ENCODE assay signal across 8 mouse cellular contexts in genomic region chr16:65816059-65816458, GRCm38 (mm10). TPM values are rescaled to one million over a fixed set of nuclear protein-coding genes. Genes with fewer than 3 reads are reported as not detected.
DNase-seq lines count a peak whose midpoint lies in the region; ATAC-seq lines count a peak whose summit lies in the region.

No protein-coding gene starts in this region.

- H3K27me3 ChIP-seq in neural tube, embryonic 11.5 days (ENCODE audit: control insufficient read depth, insufficient read depth, low read length), result 0 out of 2 replicates have a peak, but pooled peaks cover 6% of the 10 kb centered on the region
- peaks cover 13% of the 10 kb centered on the region for H3K27me3 ChIP-seq in limb, embryonic 10.5 days (ENCODE audit: low read depth, poor library complexity, severe bottlenecking)

- peak overlapping the region; percentile 56 for H3K4me3 ChIP-seq in neural tube, embryonic 11.5 days (ENCODE audit: low read depth, low read length)
- H3K4me3 ChIP-seq in limb, embryonic 10.5 days, result peak overlapping the region; percentile 67

- H3K27ac ChIP-seq in neural tube, embryonic 11.5 days (ENCODE audit: low read depth, low read length), result no peak overlapping the region
- no peak overlapping the region for H3K27ac ChIP-seq in limb, embryonic 10.5 days

- H3K9me3 ChIP-seq in neural tube, embryonic 11.5 days (ENCODE audit: control insufficient read depth, low read length), result no peaks in the 10 kb centered on the region
- H3K9me3 ChIP-seq in limb, embryonic 10.5 days (replicated peaks), result no peaks in the 10 kb centered on the region

- H3K4me1 ChIP-seq in neural tube, embryonic 11.5 days (ENCODE audit: control insufficient read depth, insufficient read depth, low read length), result peaks cover 3% of the 10 kb centered on the region; the same call in 1 of the 2 replicates
- H3K4me1 ChIP-seq in limb, embryonic 10.5 days, result peaks cover 11% of the 10 kb centered on the region

- peak; percentile 29 for ATAC-seq in frontal cortex, adult (ENCODE audit: low TSS enrichment)
- ATAC-seq in neural tube, embryonic 11.5 days (ENCODE audit: insufficient read depth, low FRiP score, low TSS enrichment), result no peak

- peak overlapping the region; percentile 61; the same call in 1 of the 2 replicates for H3K9ac ChIP-seq in neural tube, embryonic 11.5 days (ENCODE audit: low read length)

- H3K4me2 ChIP-seq in neural tube, embryonic 11.5 days (ENCODE audit: low read depth), result peak overlapping the region; percentile 93

- no peak for DNase-seq in frontal cortex, postnatal 10 days (ENCODE audit: low spot score in 2 of 2)
- DNase-seq in neural tube, embryonic 11.5 days (ENCODE audit: low spot score), result no peak
- DNase-seq in neural tube, embryonic 10.5 days (ENCODE audit: extremely low spot score, low spot score), result no peak
- DNase-seq in limb, embryonic 10.5 days (ENCODE audit: low spot score), result no peak
- DNase-seq in urinary bladder, adult 18-20 months (ENCODE audit: low spot score in 2 of 2), result no peak
- DNase-seq in gastrocnemius, adult 8-10 months (ENCODE audit: low spot score in 2 of 2), result no peak
- no peak for DNase-seq in kidney, postnatal 10 days

- no peaks in the 10 kb centered on the region for H3K36me3 ChIP-seq in neural tube, embryonic 11.5 days (ENCODE audit: control insufficient read depth, insufficient read depth, low read length)
- no peaks in the 10 kb centered on the region for H3K36me3 ChIP-seq in limb, embryonic 10.5 days

- 28% methylated on average over 3 of the region's 3 CpGs for WGBS in neural tube, embryonic 11.5 days
- whole genome bisulfite sequencing in limb, embryonic 10.5 days, result 22% methylated on average over 3 of the region's 3 CpGs

RNA-seq across cellular contexts. Expression of gene Vgll3, which starts 1.0 kb away (rescaled TPM):
- polyA plus RNA-seq in neural tube, embryonic 11.5 days (2014; fragmentation: Nextera tagmentation; extraction: Ambion mirVana), result 7.6 and 8.8 TPM in 2 replicates
- polyA plus RNA-seq in limb, embryonic 10.5 days (2016; fragmentation: Nextera tagmentation; extraction: Ambion mirVana), result 1.9 and 3.0 TPM in 2 replicates
- 1 to 10 TPM; 4.6 to 7.1 (median 4.9) TPM for total RNA-seq in gastrocnemius, adult 8-10 months (2022)
